Mouse (Mus musculus) heart, postnatal 36 days (tissue): Measurements from ENCODE around the gene Gm27021. TPM values are rescaled to one million over a fixed set of nuclear protein-coding genes. Genes with fewer than 3 reads are reported as not detected.

ENCODE experiments used
- DNase-seq, 2 experiments: peaks; one replicate each; pipeline ENCODE4 v3.0.0; 2021 to 2022
- intact Hi-C: fragments of 180-260 bp; cut with DNase I; formaldehyde crosslinking; loops from one replicate; pipeline ENCODE4 v1.15.1; 2025
- total RNA-seq, 2 experiments: library from RNA; stranded (reverse); gene quantifications; 2 replicates each; pipeline ENCODE4 v1.2.3; 2021

Gene Gm27021
- total RNA-seq, 2 experiments from 2014 or later = 1.1 TPM; not detected in 1

GRCm38 (mm10) chr8:120614491-120614890, 53.4 kb downstream of the Gm27021 start:
- no peak for DNase-seq
- intact Hi-C loops = no loop called here

- intact Hi-C loops = no loop called here
- DNase-seq = no peak
These were observed 57.1 kb downstream of the Gm27021 start for GRCm38 (mm10) chr8:120610824-120611223.

- intact Hi-C loops = loop anchor here (2.0 to 5.0 kb wide), 2 partner anchors 306 to 429 kb away; no protein-coding TSS in a partner anchor
- DNase-seq = peak; percentile 74 to 89
These were observed 60.0 kb downstream of the Gm27021 start for GRCm38 (mm10) chr8:120607885-120608284.

GRCm38 (mm10) chr8:120607460-120607859, 60.4 kb downstream of the Gm27021 start:
- no peak for DNase-seq
- intact Hi-C loops = loop anchor here (5.0 kb wide), 1 partner anchor 305 kb away; no protein-coding TSS in a partner anchor

GRCm38 (mm10) chr8:120602672-120603071, 65.2 kb downstream of the Gm27021 start:
- DNase-seq = no peak
- intact Hi-C loops = no loop called here

GRCm38 (mm10) chr8:120599504-120599903, 68.4 kb downstream of the Gm27021 start:
- intact Hi-C loops = loop anchor here (1.0 kb wide), 1 partner anchor 420 kb away; no protein-coding TSS in a partner anchor

GRCm38 (mm10) chr8:120598579-120598978, 69.3 kb downstream of the Gm27021 start:
- no peak for DNase-seq
- intact Hi-C loops = no loop called here

More at GRCm38 (mm10) chr8:120599504-120599903, 68.4 kb downstream of the Gm27021 start:
- peak; percentile 87 to 91 for DNase-seq

GRCm38 (mm10) chr8:120595963-120596362, 71.9 kb downstream of the Gm27021 start:
- intact Hi-C loops = no loop called here

GRCm38 (mm10) chr8:120594571-120594970, 73.3 kb downstream of the Gm27021 start:
- no peak for DNase-seq
- intact Hi-C loops = no loop called here

More at GRCm38 (mm10) chr8:120595963-120596362, 71.9 kb downstream of the Gm27021 start:
- peak; percentile 69 for DNase-seq

- intact Hi-C loops = no loop called here
- DNase-seq = no peak
These were observed 76.1 kb downstream of the Gm27021 start for GRCm38 (mm10) chr8:120591587-120592292.

- peak; percentile 46 to 53 for DNase-seq
- intact Hi-C loops = no loop called here
These were observed 78.0 kb downstream of the Gm27021 start for GRCm38 (mm10) chr8:120589921-120590320.

- peak; percentile 98 for DNase-seq
- intact Hi-C loops = no loop called here
These were observed 78.7 kb downstream of the Gm27021 start, which contains the start of gene Gins2 for GRCm38 (mm10) chr8:120588908-120589771. TSS of gene Gins2 (minus strand) at chr8:120589304.

GRCm38 (mm10) chr8:120585521-120585920, 82.4 kb downstream of the Gm27021 start:
- peak; percentile 38 to 53 for DNase-seq
- intact Hi-C loops = no loop called here

GRCm38 (mm10) chr8:120581811-120582210, 86.1 kb downstream of the Gm27021 start:
- DNase-seq = peak in 1 of 2 experiments; percentile 38
- intact Hi-C loops = no loop called here

- intact Hi-C loops = no loop called here
- DNase-seq = no peak
These were observed 86.5 kb downstream of the Gm27021 start for GRCm38 (mm10) chr8:120581329-120581728.

- intact Hi-C loops = no loop called here
These were observed 87.4 kb downstream of the Gm27021 start for GRCm38 (mm10) chr8:120580336-120581000.

GRCm38 (mm10) chr8:120577821-120578220, 90.1 kb downstream of the Gm27021 start:
- intact Hi-C loops = no loop called here
- DNase-seq = no peak

More at GRCm38 (mm10) chr8:120580336-120581000, 87.4 kb downstream of the Gm27021 start:
- no peak for DNase-seq

- intact Hi-C loops = no loop called here
- no peak for DNase-seq
These were observed 92.1 kb downstream of the Gm27021 start for GRCm38 (mm10) chr8:120575801-120576200.

GRCm38 (mm10) chr8:120574941-120575340, 92.9 kb downstream of the Gm27021 start:
- no peak for DNase-seq
- intact Hi-C loops = no loop called here

- DNase-seq = no peak
- intact Hi-C loops = no loop called here
These were observed 94.0 kb downstream of the Gm27021 start for GRCm38 (mm10) chr8:120573866-120574265.

- intact Hi-C loops = no loop called here
- no peak for DNase-seq
These were observed 95.3 kb downstream of the Gm27021 start for GRCm38 (mm10) chr8:120572534-120572933.
